1 mouse cellular context compared by ENCODE assay signal in the genomic region with DNA sequence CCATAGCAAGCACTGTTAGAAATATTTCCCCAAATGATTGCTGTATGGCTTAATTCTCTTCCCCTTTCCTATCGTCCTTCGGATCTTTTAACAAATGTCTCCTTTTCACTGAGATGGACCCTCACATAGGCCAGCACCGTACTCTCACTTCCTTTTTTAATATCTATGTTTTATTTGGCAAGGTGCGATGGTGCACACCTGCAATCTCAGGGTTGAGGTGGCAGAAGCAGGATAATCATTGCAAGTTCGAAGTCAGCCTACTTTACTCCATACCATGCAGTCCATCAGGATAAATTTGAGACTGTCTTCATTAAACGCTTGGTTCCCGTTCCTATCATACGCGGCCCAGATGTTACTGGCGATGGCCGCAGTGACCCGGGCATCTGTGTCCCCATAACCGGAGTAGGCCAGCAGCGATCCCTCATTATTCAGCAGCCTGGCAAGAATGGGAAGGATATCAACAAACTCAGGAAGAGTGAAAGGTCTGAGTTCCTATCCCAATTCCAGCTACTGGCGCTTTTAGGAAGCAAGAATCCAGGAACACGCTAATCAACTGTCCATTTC.
TF ChIP-seq lines count a peak whose summit lies in the region.

No protein-coding gene starts in this region.

TF ChIP-seq in MEL, 35 proteins besides CTCF, POLR2A, EP300 and RAD21 (continued from another document):
- TF ChIP-seq TCF12 (IDR thresholded peaks at IDR 0.05; ENCODE audit: low read depth, low read length) (0 out of 2 replicates have a peak, but pooled peaks have one; percentile 28), GATA1 (IDR thresholded peaks at IDR 0.05; ENCODE audit: low read depth, low read length) (peak; percentile 65), TAL1 (IDR thresholded peaks at IDR 0.05; ENCODE audit: low read length) (peak; percentile 28), SMC3 (IDR thresholded peaks at IDR 0.05; ENCODE audit: low read depth, low read length) (no peak)
